Mouse (Mus musculus): ENCODE measurements around the gene Foxj3.
"Not testable (repeated sequence)": the region's sequence is repeated elsewhere in the genome, so short reads cannot be mapped to it uniquely, and the experiment has no call there.

Foxj3 gene

DNA sequence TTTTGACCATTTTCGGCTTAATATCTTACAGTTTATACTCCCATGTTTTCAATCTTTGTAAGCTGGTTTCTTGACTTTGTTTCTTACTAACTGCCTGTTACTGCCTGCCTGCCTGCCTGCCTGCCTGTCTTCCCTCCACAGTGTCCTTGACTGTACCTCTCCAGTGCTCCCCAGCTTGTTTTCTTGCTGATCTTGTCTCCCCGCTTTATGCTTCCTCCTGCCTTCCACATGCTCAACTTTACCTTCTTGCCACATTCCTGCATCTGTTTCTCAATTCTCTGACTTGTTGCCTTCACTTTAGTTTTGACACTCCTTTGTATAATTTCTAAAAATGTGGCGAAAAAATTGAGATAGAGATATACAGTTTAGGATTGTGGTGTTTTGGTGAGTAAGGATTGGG, 35.9 kb downstream of the Foxj3 start:
- no peak for DNase-seq (ENCODE audit: low spot score in 2 of 2)

DNA sequence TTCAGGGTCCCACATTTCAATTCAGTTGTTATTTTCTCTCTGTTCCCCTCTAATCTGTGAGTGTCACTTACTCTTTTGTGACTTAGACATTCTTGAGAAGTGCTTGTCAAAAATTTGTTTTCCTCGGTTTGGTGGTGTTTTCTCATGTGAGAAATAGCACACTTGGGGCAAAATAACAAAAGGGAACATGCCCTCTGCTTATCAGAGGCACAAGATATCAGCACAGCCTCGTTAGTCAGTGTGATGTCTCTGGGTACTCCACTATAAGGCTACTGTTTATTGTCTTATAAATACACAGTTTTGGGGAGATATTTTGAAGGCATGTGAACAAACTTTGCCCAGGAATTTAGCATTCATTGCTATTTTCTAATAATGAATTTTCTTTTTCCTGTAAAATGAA, 37.7 kb downstream of the Foxj3 start:
- no peak for DNase-seq (ENCODE audit: low spot score in 2 of 2)

DNA sequence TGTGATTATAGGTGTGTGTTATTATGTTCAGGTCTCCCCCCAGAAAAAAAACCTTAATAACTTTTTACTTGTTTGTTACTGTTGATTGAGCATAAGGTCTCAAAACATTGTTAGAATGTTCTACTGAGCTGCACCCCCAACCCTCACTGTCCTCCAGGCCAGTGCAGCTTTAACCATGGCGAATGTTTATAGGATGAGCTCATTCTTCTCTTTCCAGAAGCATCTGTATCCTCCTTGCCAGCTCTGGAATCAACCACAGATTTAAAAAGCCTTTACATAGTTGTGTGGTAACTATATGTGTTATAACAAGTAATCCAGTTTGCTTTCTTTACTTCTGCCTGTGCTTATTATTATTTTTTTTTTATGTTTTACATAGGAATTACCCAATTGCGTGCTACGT, 38.7 kb downstream of the Foxj3 start:
- no peak for DNase-seq (ENCODE audit: low spot score in 2 of 2)

DNA sequence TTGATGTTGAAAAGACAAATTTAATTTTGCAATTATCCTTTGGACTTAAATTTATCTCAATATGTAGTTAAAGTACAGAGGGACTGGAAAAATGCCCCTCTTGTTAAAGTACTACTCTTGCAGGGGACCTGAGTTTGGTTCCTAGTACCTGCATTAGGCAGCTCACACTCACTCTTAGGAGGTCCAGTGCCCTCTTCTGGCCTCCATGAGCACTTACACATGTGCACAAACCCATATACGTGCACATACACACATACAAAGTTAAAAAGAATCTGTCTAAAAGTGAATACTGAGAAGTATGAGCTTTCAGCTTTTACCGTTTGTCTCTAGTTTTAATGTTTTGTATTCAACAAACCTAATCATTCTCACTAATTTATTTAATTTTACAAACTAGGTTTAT, 51.2 kb downstream of the Foxj3 start:
- DNase-seq (ENCODE audit: low spot score in 2 of 2) = no peak

DNA sequence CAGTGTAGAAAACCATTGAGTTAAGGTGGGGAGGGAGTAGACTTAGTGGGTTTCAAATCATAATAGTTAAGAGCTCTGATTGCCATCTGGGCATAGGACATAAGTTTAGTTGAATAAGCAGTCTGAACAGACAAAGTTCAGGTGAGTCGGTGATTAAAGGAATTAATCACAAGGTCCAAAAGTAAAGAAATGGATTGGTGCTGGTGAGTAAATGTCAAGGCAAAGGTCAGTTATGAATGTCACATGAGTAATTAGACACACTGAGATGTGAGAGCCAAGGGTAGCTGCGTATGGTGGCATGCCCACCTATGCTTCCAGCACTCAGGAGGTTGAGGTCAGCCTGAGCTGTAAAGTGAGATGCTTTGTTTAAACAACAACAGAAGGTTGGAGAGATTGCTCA, 52.6 kb downstream of the Foxj3 start:
- DNase-seq (ENCODE audit: low spot score in 2 of 2) = no peak

DNA sequence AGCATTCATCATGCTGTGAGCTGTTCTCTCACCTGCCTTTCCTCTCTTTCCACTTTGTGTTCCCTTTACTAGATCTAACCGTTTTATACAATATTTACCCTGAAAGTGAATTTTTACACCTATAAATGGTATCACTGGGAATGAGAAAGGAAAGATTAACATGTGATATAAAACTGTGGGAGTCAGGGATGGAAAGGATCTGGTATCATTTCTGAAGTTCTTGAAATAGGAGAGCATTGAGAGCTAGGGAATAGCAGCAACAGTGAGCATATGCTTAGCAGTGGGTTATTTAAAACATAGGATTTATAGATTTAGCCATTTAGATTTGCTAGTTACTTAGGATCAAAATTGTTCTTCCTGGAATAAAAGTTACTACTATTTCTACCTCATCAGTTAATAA, 53.2 kb downstream of the Foxj3 start:
- DNase-seq (ENCODE audit: low spot score in 2 of 2) = no peak

DNA sequence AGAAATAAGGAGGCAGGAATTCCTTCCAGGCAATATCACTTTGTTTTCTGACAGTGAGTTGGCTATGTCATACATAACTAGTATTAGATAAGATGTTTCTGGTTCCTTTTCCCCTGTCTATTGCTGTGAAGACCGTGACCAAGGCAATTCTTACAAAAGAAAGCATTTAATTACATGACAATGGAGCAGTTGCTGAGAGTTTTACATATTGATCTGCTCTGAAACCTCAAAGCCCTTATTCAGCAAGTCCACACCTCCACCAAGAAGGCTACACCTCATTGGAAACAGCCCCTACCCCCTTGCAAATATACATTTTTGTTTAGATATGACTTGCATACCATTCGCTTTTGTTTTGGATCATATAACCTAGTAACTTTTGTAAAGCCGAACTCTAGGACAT, 55.7 kb downstream of the Foxj3 start:
- no peak for DNase-seq (ENCODE audit: low spot score in 2 of 2)

DNA sequence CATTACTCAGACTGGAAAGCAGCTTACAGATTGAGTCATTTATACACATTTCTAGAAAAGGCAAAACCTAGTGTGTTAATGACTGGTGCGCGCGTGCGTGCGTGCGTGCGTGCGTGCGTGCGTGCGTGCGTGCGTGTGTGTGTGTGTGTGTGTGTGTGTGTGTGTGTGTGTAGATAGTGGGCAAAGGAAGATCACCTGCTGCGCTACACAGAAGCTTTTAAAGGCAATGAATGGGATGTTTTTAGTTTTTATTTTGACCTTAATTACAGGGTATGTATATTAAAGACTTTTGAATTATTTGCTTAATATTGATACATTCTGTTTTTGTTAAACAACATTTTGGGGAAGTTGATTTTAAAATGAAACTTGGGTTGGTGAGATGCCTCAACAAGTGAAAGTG, 57.5 kb downstream of the Foxj3 start:
- no peak for DNase-seq (ENCODE audit: low spot score in 2 of 2)

DNA sequence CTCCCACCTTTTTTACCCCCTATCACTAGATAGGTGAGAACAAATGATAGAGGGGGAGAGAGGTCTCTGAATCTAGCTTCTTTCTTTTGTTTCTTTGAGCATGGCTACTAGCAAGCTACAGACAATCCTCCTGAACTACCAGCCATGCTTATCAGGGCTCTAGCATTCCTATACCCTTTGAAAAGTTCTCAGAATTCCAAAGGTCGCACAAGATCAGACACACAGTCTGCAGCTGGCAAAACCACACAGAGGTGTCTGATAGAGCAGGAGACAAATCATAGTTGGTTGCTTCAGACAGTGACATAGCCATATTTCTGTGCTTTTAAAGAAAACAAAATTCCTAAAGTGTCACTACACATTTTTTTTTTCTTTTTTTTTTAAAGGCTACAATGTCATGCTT, 62.8 kb downstream of the Foxj3 start:
- no peak for DNase-seq (ENCODE audit: low spot score in 2 of 2)

DNA sequence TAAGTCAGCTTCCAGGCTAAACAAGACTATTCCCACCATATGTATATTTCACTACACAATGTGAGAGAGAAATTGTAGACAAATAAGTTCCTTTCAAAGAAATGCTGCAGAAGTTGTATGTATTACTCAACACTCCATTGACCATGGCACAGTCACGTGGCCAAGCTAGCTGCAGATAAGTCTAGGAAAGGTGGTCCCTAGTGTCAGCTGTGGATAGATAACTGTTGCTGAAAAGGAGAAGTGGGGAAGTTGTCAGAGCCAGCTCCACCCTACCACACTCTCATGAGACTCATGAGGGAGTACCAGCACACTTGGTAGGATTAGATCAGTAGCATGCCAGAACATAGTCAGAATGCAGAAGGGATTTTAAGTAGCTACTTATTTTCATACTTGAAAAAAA, 72.7 kb downstream of the Foxj3 start:
- DNase-seq (ENCODE audit: low spot score in 2 of 2) = no peak

DNA sequence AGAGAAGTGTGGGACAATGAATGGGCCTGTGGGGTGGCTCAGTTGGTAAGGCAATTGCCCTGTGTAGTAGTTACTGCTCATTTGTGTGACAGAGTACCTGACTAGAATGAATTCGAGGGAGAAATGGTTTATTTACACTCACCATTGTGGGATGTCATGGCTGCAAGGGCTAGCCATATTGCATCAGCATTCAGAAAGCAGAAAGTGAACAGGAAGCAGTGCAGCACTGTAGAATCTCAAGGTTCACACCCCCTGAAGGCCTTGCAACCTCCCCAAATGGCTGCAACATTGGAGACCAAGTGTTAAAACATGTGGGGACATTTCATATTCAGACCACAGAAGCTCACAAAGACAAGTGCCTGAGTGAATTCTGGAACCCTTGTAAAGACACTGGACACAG, 77.3 kb downstream of the Foxj3 start:
- no peak for DNase-seq (ENCODE audit: low spot score in 2 of 2)

DNA sequence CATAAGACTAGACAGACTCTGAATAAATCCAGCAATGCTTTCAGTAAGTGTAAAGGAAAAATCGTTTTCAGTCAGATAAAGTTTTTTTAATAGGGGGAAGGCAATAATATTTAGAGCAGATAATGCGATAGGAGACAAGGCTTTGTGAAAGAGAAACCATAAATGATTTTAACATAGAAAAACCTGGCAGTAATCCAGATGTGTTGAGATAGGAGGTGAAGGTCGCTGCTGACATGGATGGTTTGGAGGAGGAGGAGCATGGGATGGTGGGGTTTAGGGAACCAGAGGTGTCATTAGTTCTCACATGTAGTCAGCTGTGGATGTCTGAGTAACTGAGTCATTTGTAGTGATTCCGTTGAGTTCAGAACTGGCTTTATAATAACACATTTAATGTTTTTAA, 77.9 kb downstream of the Foxj3 start:
- DNase-seq (ENCODE audit: low spot score in 2 of 2) = no peak

DNA sequence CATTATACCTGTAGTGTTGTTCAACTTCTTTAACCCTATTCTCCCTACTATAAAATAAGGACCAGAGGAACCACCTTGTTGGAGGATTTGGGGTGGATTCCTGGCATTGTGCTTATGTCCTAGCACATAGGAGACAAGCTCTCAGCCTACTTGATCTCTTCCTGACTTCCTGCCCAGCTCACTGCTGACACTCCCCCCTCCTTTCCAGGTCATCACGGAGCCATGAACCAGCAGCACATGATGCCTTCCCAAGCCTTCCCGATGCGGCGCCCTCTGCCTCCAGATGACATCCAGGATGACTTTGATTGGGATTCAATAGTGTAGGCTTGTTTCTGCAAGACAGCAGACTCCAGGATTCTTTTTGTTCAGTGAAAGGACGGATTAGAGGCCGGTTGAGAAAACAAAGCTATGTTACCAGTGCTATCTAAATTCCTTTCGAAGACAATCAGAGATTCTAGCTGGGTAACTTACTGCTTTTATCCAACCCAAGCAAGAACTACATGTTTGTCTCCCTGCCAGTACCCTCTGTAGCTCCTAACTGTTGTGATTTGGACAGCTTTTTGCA, 89.4 kb downstream of the Foxj3 start:
- DNase-seq (ENCODE audit: low spot score in 2 of 2) = no peak

DNA sequence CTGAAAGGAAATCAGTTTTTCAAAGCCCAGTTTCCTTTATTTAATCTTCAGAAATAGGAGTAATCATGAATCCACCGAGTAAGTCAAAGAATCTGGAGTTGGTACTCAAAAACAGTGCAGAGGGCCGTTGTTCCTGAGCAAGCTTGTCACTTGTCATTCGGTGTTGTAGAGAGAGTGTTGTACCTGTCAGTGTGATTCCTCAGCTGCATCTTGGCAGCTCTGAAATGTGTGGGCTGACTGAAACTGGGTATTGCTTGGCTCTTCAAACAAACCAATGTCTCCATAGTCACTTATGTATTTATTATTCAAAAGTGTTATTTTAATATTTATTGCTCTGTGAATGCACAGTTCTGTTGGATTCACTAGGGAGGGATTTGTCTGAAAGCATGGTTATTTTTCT, 90.1 kb downstream of the Foxj3 start:
- no peak for DNase-seq (ENCODE audit: low spot score in 2 of 2)

DNA sequence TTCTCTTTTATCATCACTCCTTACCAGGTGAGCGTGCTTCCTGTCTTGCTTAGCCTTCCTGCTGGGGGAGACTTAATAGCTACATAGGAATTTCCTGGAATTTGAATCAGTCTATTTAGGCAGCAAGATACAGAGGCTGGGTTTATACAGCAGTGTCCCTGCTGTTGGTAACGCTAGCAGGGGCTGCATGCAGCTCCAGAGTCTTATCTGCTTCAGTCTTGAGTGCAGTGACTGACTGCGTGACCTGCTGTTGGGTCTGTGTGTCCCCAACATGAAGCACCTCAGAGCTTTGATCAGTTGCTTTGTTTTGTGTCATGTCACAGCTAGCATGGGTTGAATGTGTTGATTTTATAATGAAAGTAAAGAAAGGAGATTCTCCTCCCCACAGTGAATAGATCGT, 90.5 kb downstream of the Foxj3 start:
- no peak for DNase-seq (ENCODE audit: low spot score in 2 of 2)

DNA sequence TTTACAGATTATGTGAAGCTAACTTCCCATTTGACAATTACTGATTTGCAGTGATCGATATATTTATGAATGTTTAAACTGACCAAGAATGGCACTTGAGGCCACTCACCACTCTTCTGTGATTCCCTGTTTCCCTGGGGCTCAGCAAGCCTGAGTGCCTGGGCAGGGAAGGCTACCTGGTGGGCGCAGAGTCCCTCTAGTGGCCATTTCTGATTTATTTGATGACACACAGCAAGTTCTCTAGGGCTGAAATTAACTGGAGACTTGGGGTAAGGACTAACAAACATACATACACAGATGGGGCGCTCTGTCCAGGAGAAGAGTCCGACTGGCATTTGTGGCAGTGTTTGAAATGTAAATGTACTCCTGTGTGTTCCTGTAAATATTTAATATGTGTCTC, 91.6 kb downstream of the Foxj3 start:
- not testable (repeated sequence) for DNase-seq (ENCODE audit: low spot score in 2 of 2)

DNA sequence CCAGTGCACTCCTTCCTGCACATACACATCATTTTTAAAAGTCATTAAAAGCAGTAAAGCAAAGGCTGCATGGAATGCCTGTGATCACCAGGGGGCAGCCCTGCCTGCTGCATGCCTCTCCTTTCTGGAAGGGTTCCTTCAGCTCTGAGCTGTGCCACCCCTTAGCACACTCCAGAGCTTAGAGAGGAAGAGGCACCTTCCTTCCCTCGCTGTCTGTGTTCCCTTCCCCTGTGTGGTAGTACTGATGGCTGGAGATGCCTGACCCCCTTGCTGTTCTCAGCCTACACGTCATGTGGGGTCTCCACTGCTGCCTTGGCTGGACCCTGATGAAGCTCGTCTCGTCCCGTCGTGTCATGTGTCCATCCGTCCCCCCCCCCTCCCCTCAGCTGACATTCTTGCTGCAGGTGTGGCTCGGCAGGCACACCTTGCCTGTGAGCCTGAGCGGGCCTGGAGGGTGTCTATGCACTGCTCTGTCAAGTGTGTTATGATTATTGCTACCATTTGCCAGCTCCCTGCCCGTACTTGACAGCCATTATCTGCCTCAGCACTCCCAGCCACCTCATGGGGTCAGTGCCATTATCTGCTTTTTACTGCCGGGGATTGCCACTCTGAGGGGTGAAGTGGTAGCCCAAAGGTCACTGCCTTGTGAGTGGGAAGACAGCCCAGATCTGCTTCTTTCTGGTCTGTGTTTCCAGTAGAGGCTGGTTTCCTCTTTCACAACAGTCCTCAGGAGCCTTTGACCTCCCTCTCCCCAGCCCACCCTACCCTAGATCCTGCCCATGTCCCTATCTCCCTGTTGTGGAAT, 94.5 kb downstream of the Foxj3 start:
- DNase-seq (ENCODE audit: low spot score in 2 of 2) = peak in 1 of 2 experiments; percentile 27

DNA sequence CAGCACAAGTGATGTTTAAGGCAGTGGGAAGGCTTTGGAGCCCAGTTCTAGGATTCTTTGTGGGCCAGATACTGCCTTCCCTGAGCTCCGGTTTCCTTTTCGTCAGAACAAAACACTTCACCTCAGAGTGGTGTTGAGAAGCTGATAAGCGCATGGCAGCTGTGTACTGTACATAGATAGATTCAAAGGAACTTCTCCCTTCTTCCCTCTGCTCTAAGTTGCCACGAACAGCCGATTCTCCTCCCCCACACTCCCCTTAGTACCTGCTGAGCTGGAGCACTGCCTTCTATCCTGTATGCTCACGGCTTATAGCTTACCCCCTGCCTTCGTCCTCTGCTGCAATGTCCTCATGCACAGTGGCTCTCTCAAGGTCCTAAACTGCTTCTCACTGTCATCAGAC, 95.9 kb downstream of the Foxj3 start:
- DNase-seq (ENCODE audit: low spot score in 2 of 2) = no peak

DNA sequence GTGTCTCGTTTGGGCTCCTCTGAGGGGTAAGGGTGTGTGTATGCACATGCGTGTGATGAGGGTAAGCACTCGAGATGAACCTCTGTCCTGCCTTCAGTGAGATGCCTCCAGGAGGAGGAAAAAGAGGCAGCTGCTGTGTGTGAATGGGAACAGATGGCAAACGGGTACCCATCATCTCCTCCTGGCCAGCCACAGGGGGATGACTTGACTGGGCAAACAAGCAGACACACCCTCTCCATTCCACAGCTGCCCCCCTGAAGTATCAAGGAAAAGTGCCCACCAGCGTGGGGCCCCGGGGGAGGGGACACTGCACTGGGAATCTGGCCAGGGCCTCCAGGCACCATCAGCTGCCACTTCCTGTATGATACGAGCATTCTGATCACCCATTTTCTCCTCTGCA, 96.5 kb downstream of the Foxj3 start:
- no peak for DNase-seq (ENCODE audit: low spot score in 2 of 2)

DNA sequence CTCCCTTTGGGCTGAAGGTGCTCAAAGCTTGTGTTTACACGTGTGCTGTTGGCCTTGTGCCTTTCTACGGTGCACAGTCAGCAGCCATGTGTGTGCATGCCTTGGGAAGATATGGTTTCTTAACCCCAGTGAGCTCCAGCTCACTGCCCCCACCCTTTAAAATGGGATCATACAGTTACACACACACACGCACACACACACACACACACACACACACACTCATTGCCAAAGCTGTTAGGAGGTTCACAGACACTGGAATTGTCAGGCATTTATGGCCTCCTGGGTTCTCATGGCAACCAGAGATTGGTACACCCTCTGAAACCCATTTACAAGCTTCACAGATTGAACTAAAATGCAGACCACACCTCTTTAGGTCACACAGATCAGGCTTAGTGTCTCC, 97.1 kb downstream of the Foxj3 start:
- DNase-seq (ENCODE audit: low spot score in 2 of 2) = no peak

DNA sequence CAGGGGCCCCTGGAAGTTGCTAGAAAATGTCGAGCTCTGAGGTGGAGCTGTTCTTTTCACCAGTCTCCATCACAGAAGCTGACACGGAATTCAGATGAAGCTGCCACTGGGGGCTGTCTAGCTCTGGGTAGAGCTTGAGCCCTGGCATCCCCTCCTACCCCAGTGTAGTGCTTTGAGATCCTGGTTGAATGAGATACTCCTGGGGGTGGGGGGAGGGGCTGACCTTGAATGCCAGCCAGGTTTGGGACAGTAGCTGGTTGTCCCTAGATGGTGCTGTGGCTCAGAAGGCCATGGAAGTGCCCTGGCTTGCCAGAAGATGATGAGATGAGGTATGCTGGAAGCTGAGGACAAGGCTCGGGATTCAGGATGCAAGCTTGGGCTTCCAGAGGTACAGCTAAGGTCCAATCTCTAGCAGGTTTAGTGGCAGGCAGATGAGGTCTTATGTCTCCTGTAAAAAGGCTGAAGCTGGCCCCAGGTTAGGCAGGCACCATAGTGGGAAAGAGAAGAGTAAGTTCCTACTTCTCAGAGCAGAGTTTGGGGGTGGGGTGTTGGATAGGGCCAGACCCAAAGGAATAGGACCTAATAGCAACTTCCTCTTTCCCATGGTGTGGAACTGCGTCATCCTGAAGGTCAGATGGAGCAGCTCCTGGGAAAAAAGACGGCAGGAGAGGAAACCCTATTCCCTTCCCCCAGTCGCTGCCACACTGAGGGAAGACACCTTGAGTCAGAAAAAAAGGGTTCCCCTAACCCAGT, 98.3 kb downstream of the Foxj3 start:
- no peak for DNase-seq (ENCODE audit: low spot score in 2 of 2)

DNA sequence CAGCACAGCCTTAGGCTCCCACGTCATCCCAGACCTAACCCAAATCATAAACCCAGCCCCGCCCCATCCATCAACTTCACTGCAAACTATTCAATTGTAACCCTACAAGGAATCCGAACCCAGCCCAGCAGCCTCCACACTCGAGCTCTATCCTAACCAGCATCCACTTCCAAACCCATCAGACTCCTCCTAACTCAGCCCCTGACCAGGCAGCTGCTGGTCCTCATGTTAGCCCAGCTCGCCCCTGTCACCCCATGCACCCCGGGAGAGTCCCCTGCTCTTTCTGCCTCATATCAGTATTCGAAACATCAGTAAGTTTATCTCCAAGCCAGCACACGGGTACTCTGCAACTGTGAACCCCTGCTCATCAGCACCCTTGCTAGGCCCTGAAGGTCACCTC, 98.9 kb downstream of the Foxj3 start:
- DNase-seq (ENCODE audit: low spot score in 2 of 2) = no peak

DNA sequence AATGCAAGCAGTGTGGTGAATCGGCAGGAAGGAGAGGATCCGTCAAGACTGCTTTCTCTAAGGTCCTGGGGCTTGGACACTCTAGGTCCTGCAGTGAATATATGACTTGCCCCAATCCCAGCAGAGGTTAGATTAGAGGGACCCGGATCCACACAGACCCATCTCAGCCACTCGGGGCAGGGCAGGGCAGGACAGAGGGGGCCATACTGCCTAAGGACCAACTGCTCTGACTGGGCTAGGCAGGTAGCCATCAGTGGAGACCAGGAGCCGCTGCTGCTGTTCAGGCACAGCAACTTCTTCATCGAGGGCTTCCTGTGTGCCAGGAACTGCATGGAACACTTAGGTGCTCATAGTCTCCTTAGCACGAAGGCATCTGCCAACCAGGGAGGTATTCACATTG, 99.9 kb downstream of the Foxj3 start:
- no peak for DNase-seq (ENCODE audit: low spot score in 2 of 2)

All from spleen, postnatal 14 days (tissue).